28 mouse cellular contexts compared by ENCODE assay signal in the genomic region with DNA sequence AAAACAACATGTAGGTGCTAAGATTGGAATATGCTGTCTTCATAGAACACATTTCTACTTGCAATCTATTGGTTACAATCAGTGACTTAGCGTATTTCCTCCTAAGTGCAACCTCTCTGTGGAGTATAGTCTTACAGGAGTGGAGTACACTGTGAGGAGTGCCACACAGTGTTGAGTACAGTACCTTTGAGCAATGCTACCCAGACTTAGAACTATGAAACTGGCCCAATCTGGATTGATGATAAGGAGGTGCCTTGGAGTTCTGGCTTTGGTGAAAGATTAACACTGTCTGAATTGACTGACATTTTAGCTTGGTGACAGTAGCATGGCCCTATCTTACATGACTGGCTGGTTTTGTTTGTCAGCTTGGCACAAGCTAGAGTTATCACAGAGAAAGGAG.
"Had no signal": no experiment of that assay in that cellular context is flagged by ENCODE, and none has a peak within 500 bp of the region (broad histone marks: within the 10 kb centered on the region; RNA-seq: fewer than 3 reads in every experiment).

No protein-coding gene starts in this region.

- H3K9me3 ChIP-seq: embryonic facial prominence, embryonic 10.5 days; embryonic facial prominence, embryonic 12.5 days; embryonic facial prominence, embryonic 13.5 days; embryonic facial prominence, embryonic 15.5 days; forebrain, embryonic 10.5 days; forebrain, embryonic 12.5 days; forebrain, embryonic 13.5 days; forebrain, embryonic 15.5 days had no signal

- H3K9ac ChIP-seq: embryonic facial prominence, embryonic 12.5 days; embryonic facial prominence, embryonic 13.5 days; embryonic facial prominence, embryonic 15.5 days; forebrain, embryonic 12.5 days; forebrain, embryonic 13.5 days; forebrain, embryonic 15.5 days; forebrain, postnatal 0 days had no signal

- H3K4me3 ChIP-seq: embryonic facial prominence, embryonic 10.5 days; embryonic facial prominence, embryonic 12.5 days; embryonic facial prominence, embryonic 13.5 days; embryonic facial prominence, embryonic 15.5 days; erythroblast, embryonic 14.5 days; forebrain, embryonic 10.5 days; forebrain, embryonic 12.5 days; forebrain, embryonic 13.5 days; forebrain, embryonic 15.5 days; gastrocnemius, adult 2 months; heart, adult 2 months had no signal

- DNase-seq: cerebellum, adult 8-10 months; cerebellum, adult 9-10 months; cerebellum, adult 9-11 months; cerebellum, postnatal 10 days; cerebellum, postnatal 14 days; cerebellum, postnatal 25 days; cerebellum, postnatal 36 days; embryo, embryonic 11 days; forebrain, postnatal 0 days; gastrocnemius, adult 2 months; gastrocnemius, postnatal 10 days; gastrocnemius, postnatal 14 days; gastrocnemius, postnatal 25 days; gastrocnemius, postnatal 36 days; heart, adult 11 months; heart, adult 18-20 months; heart, adult 2 months had no signal

- H3K27ac ChIP-seq: embryonic facial prominence, embryonic 10.5 days; embryonic facial prominence, embryonic 12.5 days; embryonic facial prominence, embryonic 13.5 days; embryonic facial prominence, embryonic 15.5 days; forebrain, embryonic 10.5 days; forebrain, embryonic 12.5 days; forebrain, embryonic 13.5 days; forebrain, embryonic 15.5 days; gastrocnemius, adult 2 months; heart, adult 2 months had no signal

- H3K4me2 ChIP-seq: embryonic facial prominence, embryonic 12.5 days; embryonic facial prominence, embryonic 13.5 days; embryonic facial prominence, embryonic 15.5 days; forebrain, embryonic 12.5 days; forebrain, embryonic 13.5 days; forebrain, embryonic 15.5 days had no signal

- ATAC-seq: forebrain, embryonic 13.5 days; forebrain, embryonic 14.5 days; forebrain, embryonic 15.5 days; forebrain, embryonic 16.5 days; forebrain, postnatal 0 days had no signal

- H3K27me3 ChIP-seq: embryonic facial prominence, embryonic 12.5 days; embryonic facial prominence, embryonic 13.5 days; embryonic facial prominence, embryonic 15.5 days; forebrain, embryonic 12.5 days; forebrain, embryonic 13.5 days; forebrain, embryonic 15.5 days had no signal

- H3K36me3 ChIP-seq: embryonic facial prominence, embryonic 10.5 days; embryonic facial prominence, embryonic 12.5 days; embryonic facial prominence, embryonic 13.5 days; embryonic facial prominence, embryonic 15.5 days; forebrain, embryonic 10.5 days; forebrain, embryonic 12.5 days; forebrain, embryonic 15.5 days had no signal

- H3K4me1 ChIP-seq: embryonic facial prominence, embryonic 10.5 days; embryonic facial prominence, embryonic 12.5 days; embryonic facial prominence, embryonic 13.5 days; embryonic facial prominence, embryonic 15.5 days; forebrain, embryonic 10.5 days; forebrain, embryonic 12.5 days; forebrain, embryonic 13.5 days; forebrain, embryonic 15.5 days had no signal
